Mouse (Mus musculus) heart, adult 11 months (tissue): ENCODE data around the gene Ccdc73.
"Not testable (repeated sequence)": the region's sequence is repeated elsewhere in the genome, so short reads cannot be mapped to it uniquely, and the experiment has no call there.

ENCODE experiments used
- DNase-seq: peaks from one replicate; pipeline ENCODE4 v3.0.0; 2022

Gene Ccdc73

GRCm38 (mm10) chr2:104867282-104867855, at the start of gene Ccdc73:
Ccdc73 (plus strand) TSS chr2:104867805.
- peak; percentile 84 for DNase-seq

- DNase-seq = peak; percentile 73
These were observed 48.8 kb upstream of the Ccdc73 start for GRCm38 (mm10) chr2:104818763-104819162.

DNA sequence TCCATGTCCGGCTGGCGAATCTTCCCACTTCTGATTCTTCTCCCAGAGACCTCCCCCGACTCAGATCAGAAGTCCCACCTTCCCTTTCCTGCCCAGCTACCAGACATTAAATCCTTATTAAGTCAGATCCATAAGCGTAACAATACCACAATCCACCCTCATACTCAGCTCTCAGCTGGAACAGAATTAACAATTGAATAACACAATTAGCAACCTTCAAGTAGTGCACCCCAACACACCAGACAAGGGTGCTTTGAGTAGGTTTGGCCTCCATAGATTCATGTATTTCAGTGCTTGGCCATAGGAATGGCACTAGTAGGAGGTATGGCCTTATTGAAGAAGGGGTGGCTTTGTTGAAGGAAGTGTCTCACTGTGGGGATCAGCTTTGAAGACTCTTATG, 41.4 kb upstream of the Ccdc73 start:
- DNase-seq = peak; percentile 63

- DNase-seq = peak; percentile 95
These were observed 35.1 kb upstream of the Ccdc73 start for GRCm38 (mm10) chr2:104832486-104832885.

DNA sequence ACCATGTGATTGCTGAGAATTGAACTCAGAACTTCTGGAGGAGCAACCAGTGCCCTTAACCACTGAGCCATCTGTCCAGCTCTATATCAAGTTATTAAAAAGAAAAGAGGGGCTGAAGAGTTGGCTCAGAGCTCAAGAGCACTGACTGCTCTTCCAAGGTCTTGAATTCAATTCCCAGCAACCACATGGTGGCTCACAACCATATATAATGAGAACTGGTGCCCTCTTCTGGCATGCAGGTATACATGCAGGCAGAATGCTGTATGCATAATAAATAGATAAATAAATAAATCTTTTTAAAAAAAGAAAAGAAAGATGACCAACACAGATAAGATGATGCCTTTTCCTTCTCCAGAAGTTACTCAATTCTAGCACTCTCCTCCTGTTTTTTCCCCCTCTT, 26.6 kb upstream of the Ccdc73 start:
- DNase-seq = no peak

DNA sequence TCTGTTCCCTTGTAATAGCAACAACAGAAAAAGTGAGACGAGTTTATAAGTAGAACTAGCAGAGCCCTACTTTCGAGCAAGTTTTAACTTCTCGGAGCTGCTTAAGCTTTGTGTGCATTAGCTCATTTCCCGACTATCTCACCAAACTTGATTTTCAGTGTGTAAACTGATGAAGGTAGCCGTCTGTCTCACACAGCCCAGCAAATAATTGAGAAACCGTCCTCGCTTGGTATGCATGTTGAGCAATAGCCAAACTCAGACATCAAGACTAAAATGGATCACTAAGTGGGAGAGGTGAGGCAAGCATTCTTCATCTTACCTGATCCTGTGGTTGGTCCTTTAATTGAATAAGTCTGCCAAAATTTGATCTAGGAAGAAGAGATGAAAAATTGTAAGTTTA, 25.9 kb upstream of the Ccdc73 start:
- DNase-seq = no peak

DNA sequence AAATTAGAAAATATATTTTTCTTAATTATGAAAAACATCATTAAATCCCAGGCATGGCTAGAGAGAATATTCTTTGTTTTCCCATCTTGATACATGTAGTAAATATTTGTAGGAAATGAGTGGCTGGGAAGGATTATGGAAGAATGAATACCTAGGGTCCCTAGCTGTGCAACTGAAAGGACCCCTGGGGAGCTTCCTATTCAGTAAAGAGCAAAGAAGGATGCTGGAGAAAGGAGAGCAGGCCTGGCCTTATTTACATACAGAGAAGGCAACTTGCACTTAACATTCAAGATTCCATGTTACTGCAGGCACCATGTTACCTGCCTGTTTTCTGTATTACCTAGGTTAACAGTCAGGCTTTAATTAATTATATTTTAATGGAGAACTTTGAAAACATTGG, 25.0 kb upstream of the Ccdc73 start:
- no peak for DNase-seq

DNA sequence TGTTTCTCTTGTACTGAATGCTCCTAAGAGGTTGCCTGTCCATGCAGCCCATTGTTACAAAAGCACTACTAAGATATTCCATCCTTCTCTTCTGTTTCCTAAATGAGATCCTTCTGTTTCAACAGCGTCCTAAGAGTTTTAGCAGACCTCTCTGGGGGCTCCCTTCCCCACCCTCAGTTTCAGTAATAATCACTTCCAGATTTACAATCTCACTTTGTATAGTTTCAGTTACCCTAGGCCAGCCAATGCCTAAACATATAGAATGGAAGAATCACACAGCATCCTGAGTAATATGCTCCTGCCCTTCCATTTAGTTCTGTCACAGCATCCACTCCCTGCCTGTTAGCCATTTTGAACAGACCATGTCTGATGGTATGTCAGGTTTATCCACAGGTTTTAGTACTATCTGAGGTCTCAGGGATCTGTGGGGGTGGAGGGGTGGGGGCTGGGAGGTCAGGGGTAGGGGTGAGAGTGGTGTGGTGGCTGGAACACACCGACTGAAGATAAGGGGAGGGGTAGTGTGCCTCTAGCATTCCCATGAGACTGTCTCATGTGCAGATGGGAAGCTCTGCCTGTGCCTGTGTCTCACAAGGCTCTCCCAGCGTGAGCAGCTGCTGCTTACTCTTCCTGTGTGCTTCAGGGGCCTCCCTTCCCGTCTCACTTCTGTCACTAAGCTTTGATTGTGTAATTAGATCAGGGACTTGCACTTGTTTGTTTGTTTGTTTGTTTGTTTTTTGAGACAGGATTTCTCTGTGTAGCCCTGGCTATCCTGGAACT, 20.8 kb upstream of the Ccdc73 start:
- peak; percentile 61 for DNase-seq

DNA sequence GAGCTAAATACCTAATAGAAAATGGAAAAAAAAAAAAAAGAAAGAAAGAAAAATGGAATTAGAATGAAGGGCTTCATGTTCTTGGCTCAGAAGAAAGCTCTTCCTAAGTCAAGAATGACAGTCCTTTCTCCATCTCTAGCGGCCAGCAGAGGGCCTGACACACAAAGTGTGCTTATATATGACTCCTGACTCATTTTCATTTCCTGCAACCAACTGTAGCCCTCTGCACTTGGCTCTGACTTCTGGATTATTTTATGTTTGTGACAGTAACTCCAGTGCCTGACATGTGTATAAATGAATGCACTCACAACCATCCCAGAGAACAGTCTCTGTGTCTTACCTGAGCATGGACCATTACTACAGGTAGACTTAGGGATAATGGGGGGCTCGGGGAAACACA, 20.0 kb upstream of the Ccdc73 start:
- DNase-seq = peak; percentile 49

DNA sequence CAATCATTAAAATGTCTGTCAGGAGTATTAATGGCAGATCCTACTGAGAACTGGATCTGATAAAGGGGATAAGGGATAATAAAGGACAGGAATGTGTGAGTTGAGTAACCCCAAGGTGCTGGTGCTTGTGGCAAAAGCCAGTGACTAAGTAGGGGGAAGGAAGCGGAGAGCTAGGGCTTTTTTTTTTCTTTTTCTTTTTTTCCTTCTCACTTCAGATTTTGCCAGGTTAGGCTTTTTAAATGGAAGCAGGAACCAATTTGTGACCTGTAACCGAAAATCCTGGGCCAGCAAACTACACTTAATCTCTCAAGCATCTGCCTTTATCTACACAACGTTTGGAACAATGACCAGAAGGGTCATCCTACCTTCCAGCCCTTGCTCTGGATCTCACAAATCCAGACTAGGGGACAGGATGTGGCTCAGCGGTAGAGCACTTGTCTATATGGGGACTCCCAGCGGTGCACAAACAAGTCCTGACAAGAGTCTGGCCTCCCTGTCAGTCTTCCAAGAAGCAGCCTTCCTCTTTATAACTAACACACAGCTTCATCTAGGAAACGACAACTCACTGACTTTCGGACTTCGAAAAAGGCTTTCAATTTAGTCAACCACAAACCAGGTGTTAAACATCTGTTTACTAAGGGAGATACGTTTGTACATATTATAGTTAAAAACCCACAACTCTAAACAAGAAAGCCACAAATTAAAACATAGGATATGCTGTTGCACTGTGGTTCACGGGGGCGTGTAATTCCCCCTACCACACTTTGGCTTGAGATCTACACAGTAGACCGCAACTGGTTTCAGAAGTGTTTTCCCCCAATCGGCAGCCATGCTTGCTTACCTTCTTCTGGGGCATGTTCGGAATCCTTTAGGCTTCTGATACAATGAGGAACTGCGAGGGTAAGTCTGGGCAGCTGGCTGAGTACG, 19.1 kb upstream of the Ccdc73 start:
- DNase-seq = peak; percentile 87

DNA sequence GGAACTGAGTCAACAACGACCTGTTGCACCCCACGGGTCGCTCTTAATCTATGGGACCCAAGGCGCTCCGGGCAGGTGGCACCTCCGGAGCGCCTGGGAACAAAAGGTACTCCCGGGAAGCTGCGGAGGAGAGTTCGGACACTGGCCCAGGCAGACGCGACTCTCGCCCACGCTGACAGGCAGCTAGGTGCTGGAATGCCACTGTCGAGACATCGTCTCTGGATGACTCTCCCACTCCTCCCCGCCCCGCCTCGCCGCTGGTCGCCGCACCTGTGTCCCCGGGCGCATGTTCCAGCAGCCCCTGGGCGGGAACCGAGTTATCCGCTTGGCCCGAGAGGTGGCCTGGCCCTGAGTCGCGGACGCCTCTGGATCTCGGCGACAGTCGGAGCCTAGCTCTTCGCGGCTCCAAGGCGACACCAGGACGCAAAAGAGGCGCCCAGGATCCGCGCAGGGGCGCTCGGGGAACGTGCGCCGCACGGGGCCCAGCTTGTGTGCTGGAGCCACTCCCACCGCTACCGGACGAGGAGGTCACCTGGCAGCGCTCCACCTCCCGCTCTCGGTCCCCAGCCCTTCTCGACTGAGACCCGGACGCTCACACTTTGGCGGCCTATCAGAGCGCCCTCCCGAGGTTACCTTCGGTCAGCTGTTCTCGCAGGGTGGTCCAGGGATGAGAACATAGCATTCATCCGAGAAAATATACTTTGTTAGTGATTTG, 18.2 kb upstream of the Ccdc73 start, which contains the start of gene Prrg4:
Gene Prrg4, minus strand, starts transcription at position 601 of the 715 bp plus-strand sequence.
- peak; percentile 95 for DNase-seq

- no peak for DNase-seq
These were observed 17.6 kb upstream of the Ccdc73 start for GRCm38 (mm10) chr2:104849991-104850359.

DNA sequence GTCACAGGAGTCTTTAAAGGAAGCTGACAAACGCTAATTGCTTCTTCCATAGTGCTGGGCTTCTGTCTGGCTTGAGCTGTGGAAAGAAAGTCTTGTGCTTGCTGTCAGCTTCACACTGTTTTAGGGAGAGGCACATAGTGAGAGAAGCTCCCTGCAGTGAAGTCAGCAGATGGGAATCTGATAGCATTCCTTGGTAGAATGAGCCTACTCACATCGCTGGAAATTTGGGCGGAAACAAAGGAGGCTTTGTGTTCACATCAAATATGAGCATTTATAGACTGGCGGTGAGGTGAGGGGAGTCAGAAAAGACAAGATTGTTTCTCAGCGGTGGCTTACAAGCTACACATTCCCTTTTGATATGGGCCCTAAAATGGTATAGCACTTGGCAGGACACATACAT, 15.9 kb upstream of the Ccdc73 start:
- DNase-seq = peak; percentile 84

- DNase-seq = no peak
These were observed 15.1 kb upstream of the Ccdc73 start for GRCm38 (mm10) chr2:104852546-104852945.

DNA sequence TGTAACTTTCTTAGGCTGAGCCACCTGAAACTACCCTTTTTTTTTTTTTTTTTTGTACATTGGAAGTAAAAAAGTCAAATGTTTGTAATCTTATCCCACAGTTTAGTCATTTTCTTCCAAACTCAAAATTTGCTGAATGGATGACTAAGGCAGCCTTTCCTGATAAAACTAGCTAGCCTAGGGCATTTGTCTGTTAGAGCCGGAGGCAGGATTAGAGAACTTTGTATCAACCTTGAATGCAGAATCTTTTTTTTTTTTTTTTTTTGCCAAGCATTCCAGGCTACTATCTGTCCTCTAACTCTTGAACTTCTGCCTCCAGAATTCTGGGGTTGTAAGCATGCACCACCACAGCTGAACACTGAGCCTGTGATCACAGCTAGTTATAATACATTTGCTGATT, 12.8 kb upstream of the Ccdc73 start:
- no peak for DNase-seq

- peak; percentile 52 for DNase-seq
These were observed 11.9 kb upstream of the Ccdc73 start for GRCm38 (mm10) chr2:104855732-104856131.

GRCm38 (mm10) chr2:104856218-104856617, 11.4 kb upstream of the Ccdc73 start:
- DNase-seq = peak; percentile 25

DNA sequence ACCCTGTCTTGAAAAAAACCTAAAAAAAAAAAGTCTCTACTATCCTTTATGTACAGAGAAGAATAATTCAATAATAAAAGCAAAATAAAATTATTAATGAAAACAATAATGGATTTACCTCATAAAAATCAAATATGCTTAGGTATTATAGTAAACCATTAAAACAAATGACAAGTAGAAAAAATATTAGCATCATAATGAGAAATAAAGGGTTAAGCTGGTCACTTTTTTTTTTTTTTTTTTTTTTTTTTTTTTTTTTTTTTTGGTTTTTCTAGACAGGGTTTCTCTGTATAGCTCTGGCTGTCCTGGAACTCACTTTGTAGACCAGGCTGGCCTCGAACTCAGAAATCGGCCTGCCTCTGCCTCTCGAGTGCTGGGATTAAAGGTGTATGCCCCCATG, 9.5 kb upstream of the Ccdc73 start:
- DNase-seq = not testable (repeated sequence)

DNA sequence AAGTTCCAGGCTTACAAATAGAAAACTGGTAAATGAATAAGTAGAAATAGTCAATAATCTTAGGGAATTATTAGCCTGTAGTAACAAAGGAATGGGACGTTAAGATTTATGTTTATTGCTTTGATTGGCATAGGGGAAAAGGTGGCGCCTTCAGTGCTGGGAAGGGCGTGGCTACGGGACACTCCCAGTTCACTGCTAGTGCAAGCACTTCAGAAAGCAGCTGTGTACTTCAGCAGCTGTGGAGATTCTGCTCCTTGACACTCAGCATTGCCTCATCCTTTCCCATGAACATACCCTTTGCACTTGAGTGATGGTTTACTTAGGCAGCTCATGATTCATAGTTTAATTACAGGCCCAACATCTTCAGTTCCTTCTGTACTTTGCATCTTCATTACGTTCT, 8.5 kb upstream of the Ccdc73 start:
- peak; percentile 53 for DNase-seq

GRCm38 (mm10) chr2:104860426-104860825, 7.2 kb upstream of the Ccdc73 start:
- peak; percentile 45 for DNase-seq

DNA sequence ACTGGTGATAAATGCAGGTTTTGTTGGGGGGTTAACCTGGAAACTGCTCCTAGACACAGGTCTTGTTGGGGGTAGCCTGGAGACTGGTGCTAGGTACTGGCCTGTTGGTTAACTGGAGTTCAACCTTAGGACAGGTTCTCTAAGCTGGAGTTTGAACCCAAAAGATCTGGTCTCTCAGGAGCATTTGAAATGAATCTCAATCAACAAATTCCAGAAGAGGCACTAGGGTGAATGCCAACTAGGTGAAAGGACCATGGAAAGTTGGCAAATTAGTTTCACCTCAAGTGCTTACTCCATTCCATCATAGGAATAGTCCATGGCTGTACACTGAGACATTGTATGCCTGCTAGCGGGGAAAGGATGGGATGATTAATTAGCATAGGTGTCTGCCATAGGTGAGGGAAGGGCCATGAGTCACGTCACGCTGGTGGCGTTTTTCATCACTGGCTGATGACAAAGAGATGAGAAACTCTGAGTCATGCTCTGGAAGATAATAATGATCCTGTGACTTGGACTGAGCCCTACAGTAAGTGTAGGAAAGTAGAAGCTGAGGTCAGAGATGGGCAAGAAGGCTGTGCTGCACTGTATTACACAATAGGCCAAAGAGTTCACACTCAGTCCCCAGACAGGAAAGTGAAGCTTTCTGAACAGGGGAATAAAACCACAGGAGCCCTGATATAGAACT, 3.3 kb upstream of the Ccdc73 start:
- peak; percentile 89 for DNase-seq

DNA sequence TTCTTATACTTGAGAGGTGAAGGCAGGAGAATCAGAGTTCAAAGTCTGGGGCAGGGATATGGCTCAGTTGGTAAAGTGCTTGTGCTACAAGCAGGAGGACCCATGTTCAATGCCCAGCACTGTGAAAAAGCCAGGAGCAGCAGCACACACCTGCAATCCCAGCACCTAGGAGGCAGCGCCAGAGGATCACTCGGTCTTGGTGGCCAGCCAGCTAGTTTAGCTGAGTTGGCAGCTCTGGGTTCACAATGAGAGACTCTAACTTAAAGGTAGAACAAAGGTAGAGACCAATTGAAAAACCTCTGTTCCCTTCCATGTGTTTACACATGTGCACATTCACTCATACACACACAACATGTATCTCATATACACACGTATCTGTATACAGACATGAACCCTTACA, 1.5 kb downstream of the Ccdc73 start:
- DNase-seq = peak; percentile 68
